Mouse (Mus musculus) induced T-regulatory cell, adult 2 months (primary cell): ENCODE data around the gene Fry.

Source experiments
- DNase-seq: peaks from one replicate; pipeline ENCODE4 v3.0.0-alpha.2; 2012; ENCODE audit warnings: low read depth

Gene Fry

DNA sequence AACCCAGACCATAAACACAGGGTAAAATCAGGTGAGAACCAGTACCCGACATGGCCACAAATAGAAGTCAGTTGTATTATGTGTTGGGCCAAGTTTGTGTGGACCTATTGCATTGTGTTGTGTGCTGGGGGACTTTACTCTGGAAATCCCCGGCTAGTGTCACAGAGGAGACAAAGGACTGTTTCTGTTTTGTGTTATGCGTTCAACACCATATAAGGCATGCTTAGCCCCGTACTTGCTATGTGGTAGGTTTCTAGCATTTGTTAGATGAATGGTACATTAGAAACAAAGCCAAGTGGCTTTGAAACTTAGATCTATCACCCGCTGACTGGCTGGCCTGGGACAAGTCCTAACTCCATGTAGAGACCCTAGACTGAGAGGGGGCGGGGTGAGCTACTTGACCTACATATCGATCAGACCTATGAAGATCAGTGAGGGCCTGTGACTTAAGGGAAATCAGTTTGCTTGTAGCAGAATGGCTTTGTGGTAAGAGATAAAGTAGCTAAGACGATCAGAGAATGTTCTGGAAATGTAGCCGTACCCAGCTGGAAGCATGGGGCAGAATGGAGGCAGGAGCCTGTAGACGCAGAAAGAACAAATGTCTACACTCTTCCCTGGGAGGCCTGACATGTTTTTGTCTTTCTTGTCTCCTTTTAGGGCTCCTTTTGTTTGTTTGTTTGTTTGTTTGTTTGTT lies 105.2 kb downstream of the Fry start:
- peak; percentile 88 for DNase-seq

DNA sequence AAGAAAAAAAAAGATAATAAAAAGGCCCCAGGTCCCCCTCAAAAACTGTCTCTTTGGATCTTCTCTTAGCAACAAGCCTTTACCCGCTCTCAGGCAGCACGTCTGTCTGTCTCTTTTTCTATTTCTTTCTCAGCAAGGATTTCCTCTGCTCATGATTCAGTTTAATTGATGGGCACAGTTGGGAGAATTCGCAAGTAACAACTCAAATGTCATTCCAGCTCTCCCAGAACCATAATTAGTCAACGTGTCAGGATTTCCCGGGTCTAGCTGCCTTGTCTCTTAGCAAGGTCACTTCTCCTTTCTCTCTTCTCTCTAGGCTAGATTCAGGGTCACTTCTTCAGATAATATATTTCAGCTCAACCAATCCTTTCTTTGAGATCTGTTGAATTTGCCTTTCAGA lies 110.6 kb downstream of the Fry start:
- no peak for DNase-seq

- peak; percentile 29 for DNase-seq
These were observed 111.3 kb downstream of the Fry start for GRCm38 (mm10) chr5:150229776-150230175.

- DNase-seq, result peak; percentile 68
These were observed 114.0 kb downstream of the Fry start for GRCm38 (mm10) chr5:150232159-150233150.

GRCm38 (mm10) chr5:150233154-150233886 lies 114.9 kb downstream of the Fry start:
- DNase-seq, result peak; percentile 79

DNA sequence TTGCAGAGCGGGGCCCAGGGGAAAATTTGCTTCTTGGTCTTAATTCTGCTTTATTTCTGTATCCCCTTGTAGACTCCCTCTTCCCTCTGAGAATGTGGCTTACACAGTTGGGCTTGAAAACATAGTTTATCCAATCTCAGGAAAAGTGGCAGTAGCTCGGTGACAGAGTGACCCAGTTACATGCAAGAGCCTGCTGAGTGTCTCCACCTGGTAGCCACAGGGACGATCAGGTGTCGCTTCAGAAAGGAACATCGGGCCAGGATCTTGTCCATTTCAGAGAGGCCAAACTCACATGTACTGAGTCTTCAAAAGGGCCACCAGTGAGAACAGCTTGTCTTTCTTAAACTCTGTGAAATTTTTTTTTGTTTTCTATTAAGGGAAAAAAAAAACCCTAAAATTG lies 117.5 kb downstream of the Fry start:
- DNase-seq, result no peak

DNA sequence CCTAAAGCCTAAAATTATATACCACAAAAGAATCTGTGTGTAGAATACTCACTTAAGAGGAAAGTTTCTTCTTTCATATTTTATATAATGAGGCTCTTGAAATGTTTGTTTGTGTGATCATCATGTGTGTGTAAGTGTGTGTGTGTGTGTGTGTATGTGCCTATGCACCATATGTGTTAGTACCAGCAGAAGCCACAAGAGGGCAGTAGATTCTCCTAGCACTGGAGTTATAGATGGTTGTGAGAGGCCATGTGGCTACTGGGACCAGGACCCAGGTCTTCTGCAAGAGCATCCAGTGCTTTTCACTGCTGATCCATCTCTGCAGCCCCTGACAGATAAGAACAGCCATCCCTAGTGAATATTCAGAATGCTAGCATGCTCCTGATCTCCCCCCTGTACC lies 118.2 kb downstream of the Fry start:
- peak; percentile 31 for DNase-seq

GRCm38 (mm10) chr5:150241638-150242037 lies 123.2 kb downstream of the Fry start:
- DNase-seq, result no peak

- peak; percentile 44 for DNase-seq
These were observed 128.3 kb downstream of the Fry start for GRCm38 (mm10) chr5:150246737-150247136.

GRCm38 (mm10) chr5:150257764-150258163 lies 139.3 kb downstream of the Fry start:
- DNase-seq, result peak; percentile 32

GRCm38 (mm10) chr5:150259191-150260053 lies 141.0 kb downstream of the Fry start:
- peak; percentile 60 for DNase-seq

- DNase-seq, result no peak
These were observed 141.6 kb downstream of the Fry start for GRCm38 (mm10) chr5:150260054-150260386.

GRCm38 (mm10) chr5:150261361-150261760 lies 142.9 kb downstream of the Fry start:
- DNase-seq, result no peak

DNA sequence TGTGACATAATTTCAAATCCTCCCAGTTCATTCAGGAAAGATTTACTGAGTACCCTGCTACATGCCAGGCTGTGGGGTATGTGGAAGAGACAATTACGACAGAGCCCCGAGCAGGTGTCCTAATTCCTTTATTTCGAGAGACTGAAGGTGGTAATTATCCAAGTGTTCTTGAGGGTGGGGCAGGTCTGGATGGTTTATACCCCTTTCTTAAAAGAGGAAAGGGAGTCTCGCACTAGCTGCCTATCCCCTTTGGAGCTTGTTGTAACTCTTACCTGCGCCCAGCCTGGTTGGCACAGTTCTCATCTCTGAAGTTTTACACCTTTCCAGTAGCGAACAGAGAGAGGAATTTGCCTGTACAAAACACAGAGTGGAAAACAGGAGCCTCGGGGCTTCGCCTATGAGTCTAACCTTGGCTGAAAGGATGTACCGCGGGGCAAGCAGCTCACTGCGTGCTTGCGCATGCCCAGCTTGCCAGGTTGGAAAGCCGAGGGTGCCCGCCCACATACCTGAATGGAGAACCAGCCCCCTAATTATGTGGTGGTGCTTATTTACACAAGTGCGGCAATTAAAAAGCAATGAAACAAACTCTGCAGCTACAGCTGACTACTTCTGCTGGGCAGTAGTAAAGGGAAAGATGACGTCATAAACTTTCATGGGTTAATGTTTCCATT lies 143.7 kb downstream of the Fry start:
- peak; percentile 7 for DNase-seq

DNA sequence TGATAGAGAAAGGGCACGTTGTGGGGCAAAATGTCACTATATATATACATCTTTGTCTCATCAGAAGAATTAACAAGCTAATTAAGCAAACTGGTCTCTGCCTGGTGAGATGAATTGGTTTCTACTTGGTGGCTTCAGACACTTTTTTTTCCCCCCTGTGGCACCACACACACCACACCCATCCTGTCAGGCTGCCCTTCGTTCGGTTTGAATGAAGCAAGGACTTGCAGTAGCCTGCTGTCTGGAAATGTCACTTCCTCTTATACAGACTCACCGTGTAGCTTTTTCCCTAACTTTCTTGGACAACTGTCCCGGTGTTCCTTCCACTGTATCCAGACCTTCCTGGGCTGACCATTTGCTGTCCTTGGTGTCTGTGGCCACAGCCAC lies 144.3 kb downstream of the Fry start:
- peak; percentile 44 for DNase-seq

DNA sequence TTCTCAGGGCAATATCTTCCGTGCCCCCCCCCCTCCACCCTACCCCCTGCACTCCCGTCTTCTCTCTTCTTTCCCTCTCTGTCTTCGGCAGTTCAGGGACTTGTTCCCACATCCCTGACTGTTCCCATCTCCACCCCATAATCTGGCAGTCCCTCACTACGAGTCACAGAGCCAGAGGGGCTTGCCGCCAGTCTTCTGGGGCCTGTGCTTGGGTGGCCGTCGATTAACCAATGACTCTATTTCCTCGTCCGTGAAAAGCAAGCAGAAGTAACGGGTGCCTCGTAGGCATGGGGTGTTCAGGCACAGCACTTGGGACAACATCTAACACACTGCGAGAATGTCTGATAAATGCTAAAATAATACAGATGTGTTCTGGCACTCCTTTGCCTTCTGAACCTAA lies 144.7 kb downstream of the Fry start:
- no peak for DNase-seq

DNA sequence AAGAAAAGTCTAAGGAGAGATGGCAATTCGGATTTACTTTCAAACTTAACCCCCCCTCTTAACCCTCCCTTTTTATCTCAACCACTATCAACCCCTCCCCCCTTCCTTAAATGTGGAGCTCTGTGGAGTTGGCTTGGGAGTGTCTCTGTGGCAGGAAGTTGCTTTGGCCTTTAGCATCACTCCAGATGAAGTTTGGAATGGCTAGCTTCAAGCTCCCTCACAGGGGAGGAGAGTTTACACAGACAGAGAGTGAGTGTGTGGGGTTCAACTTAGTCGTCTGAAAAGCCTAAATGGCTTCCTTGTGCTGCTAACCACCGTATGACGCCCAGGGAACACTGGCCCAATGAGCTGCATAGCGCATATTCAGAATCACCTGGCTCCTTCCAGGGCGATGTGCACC lies 145.2 kb downstream of the Fry start:
- no peak for DNase-seq

- no peak for DNase-seq
These were observed 146.6 kb downstream of the Fry start for GRCm38 (mm10) chr5:150265005-150265404.

GRCm38 (mm10) chr5:150265953-150266352 lies 147.5 kb downstream of the Fry start:
- DNase-seq, result no peak

- DNase-seq, result peak; percentile 26
These were observed 149.8 kb downstream of the Fry start for GRCm38 (mm10) chr5:150268261-150268660.

- no peak for DNase-seq
These were observed 152.0 kb downstream of the Fry start for GRCm38 (mm10) chr5:150270468-150270867.
